Mouse (Mus musculus): ENCODE measurements at regions not wholly inside any gene's neighbourhood (a gene's known extent, or its start where the extent isn't known, plus 50 kb on each side); places are given as distances from the start of the nearest gene placed in this dataset.

- H3K9me3 ChIP-seq (replicated peaks; ENCODE audit: control insufficient read depth, low read length, poor library complexity, severe bottlenecking): peaks cover 5% of the 10 kb centered on the region
- H3K27me3 ChIP-seq (ENCODE audit: control insufficient read depth, insufficient read depth, low read depth, low read length): no peaks in the 10 kb centered on the region
- 89% methylated on average over 2 of the region's 2 CpGs for WGBS
- H3K27ac ChIP-seq (ENCODE audit: low read length): no peak overlapping the region
- H3K36me3 ChIP-seq (ENCODE audit: control insufficient read depth, insufficient read depth, low read length): no peaks in the 10 kb centered on the region
- no peak overlapping the region for H3K4me3 ChIP-seq (ENCODE audit: low read depth, low read length)
- no peak for ATAC-seq
- no peaks in the 10 kb centered on the region for H3K4me1 ChIP-seq (ENCODE audit: control insufficient read depth, insufficient read depth, low read length)
- H3K4me2 ChIP-seq (ENCODE audit: low read length): no peak overlapping the region
- no peak overlapping the region for H3K9ac ChIP-seq (ENCODE audit: low read depth, low read length)
These were observed 2167.1 kb downstream of the 4930444P10Rik start for GRCm38 (mm10) chr1:13925994-13926393.

- no peak overlapping the region for H3K4me2 ChIP-seq (ENCODE audit: low read length)
- H3K4me3 ChIP-seq (ENCODE audit: low read depth, low read length): no peak overlapping the region
- no peaks in the 10 kb centered on the region for H3K4me1 ChIP-seq (ENCODE audit: control insufficient read depth, insufficient read depth, low read length)
- WGBS: 88% methylated on average over 5 of the region's 5 CpGs
- no peak overlapping the region for H3K27ac ChIP-seq (ENCODE audit: low read length)
- ATAC-seq: no peak
- H3K36me3 ChIP-seq (ENCODE audit: control insufficient read depth, insufficient read depth, low read length): no peaks in the 10 kb centered on the region
- H3K27me3 ChIP-seq (ENCODE audit: control insufficient read depth, insufficient read depth, low read depth, low read length): no peaks in the 10 kb centered on the region
- H3K9ac ChIP-seq (ENCODE audit: low read depth, low read length): no peak overlapping the region
- no peaks in the 10 kb centered on the region for H3K9me3 ChIP-seq (replicated peaks; ENCODE audit: control insufficient read depth, low read length, poor library complexity, severe bottlenecking)
These were observed 2177.9 kb downstream of the 4930444P10Rik start for GRCm38 (mm10) chr1:13915216-13915615.

- no peak overlapping the region for H3K9ac ChIP-seq (ENCODE audit: low read depth, low read length)
- WGBS: 92% methylated on average over 2 of the region's 2 CpGs
- no peaks in the 10 kb centered on the region for H3K36me3 ChIP-seq (ENCODE audit: control insufficient read depth, insufficient read depth, low read length)
- H3K4me2 ChIP-seq (ENCODE audit: low read length): no peak overlapping the region
- no peaks in the 10 kb centered on the region for H3K9me3 ChIP-seq (replicated peaks; ENCODE audit: control insufficient read depth, low read length, poor library complexity, severe bottlenecking)
- H3K4me1 ChIP-seq (ENCODE audit: control insufficient read depth, insufficient read depth, low read length): no peaks in the 10 kb centered on the region
- no peak for ATAC-seq
- no peak overlapping the region for H3K4me3 ChIP-seq (ENCODE audit: low read depth, low read length)
- no peak overlapping the region for H3K27ac ChIP-seq (ENCODE audit: low read length)
- no peaks in the 10 kb centered on the region for H3K27me3 ChIP-seq (ENCODE audit: control insufficient read depth, insufficient read depth, low read depth, low read length)
These were observed 2214.0 kb downstream of the 4930444P10Rik start for GRCm38 (mm10) chr1:13879126-13879525.

- no peak overlapping the region for H3K4me3 ChIP-seq (ENCODE audit: low read depth, low read length)
- no peak overlapping the region for H3K27ac ChIP-seq (ENCODE audit: low read length)
- no peaks in the 10 kb centered on the region for H3K36me3 ChIP-seq (ENCODE audit: control insufficient read depth, insufficient read depth, low read length)
- H3K4me1 ChIP-seq (ENCODE audit: control insufficient read depth, insufficient read depth, low read length): no peaks in the 10 kb centered on the region
- H3K9ac ChIP-seq (ENCODE audit: low read depth, low read length): no peak overlapping the region
- H3K9me3 ChIP-seq (replicated peaks; ENCODE audit: control insufficient read depth, low read length, poor library complexity, severe bottlenecking): no peaks in the 10 kb centered on the region
- H3K27me3 ChIP-seq (ENCODE audit: control insufficient read depth, insufficient read depth, low read depth, low read length): no peaks in the 10 kb centered on the region
- no peak overlapping the region for H3K4me2 ChIP-seq (ENCODE audit: low read length)
- ATAC-seq: no peak
These were observed 2219.2 kb downstream of the 4930444P10Rik start for GRCm38 (mm10) chr1:13873925-13874324.

- Histone ChIP-seq H3K9me3 (replicated peaks; ENCODE audit: control insufficient read depth, low read length, poor library complexity, severe bottlenecking) (no peaks in the 10 kb centered on the region), H3K27me3 (ENCODE audit: control insufficient read depth, insufficient read depth, low read depth, low read length) (no peaks in the 10 kb centered on the region)
- no peak for ATAC-seq
These were observed 2220.6 kb downstream of the 4930444P10Rik start for GRCm38 (mm10) chr1:13872536-13872935.

GRCm38 (mm10) chr1:13870631-13871286 lies 2222.4 kb downstream of the 4930444P10Rik start:
- no peaks in the 10 kb centered on the region for H3K27me3 ChIP-seq (ENCODE audit: control insufficient read depth, insufficient read depth, low read depth, low read length)
- no peak overlapping the region for H3K27ac ChIP-seq (ENCODE audit: low read length)
- H3K4me2 ChIP-seq (ENCODE audit: low read length): no peak overlapping the region
- peak; percentile 85 for ATAC-seq
- no peaks in the 10 kb centered on the region for H3K4me1 ChIP-seq (ENCODE audit: control insufficient read depth, insufficient read depth, low read length)
- no peaks in the 10 kb centered on the region for H3K36me3 ChIP-seq (ENCODE audit: control insufficient read depth, insufficient read depth, low read length)
- 68% methylated on average over 3 of the region's 3 CpGs for WGBS
- no peak overlapping the region for H3K4me3 ChIP-seq (ENCODE audit: low read depth, low read length)
- H3K9me3 ChIP-seq (replicated peaks; ENCODE audit: control insufficient read depth, low read length, poor library complexity, severe bottlenecking): no peaks in the 10 kb centered on the region
- no peak overlapping the region for H3K9ac ChIP-seq (ENCODE audit: low read depth, low read length)

More at GRCm38 (mm10) chr1:13872536-13872935, 2220.6 kb downstream of the 4930444P10Rik start:
- no peaks in the 10 kb centered on the region for H3K4me1 ChIP-seq (ENCODE audit: control insufficient read depth, insufficient read depth, low read length)
- no peaks in the 10 kb centered on the region for H3K36me3 ChIP-seq (ENCODE audit: control insufficient read depth, insufficient read depth, low read length)
- no peak overlapping the region for H3K4me3 ChIP-seq (ENCODE audit: low read depth, low read length)
- H3K27ac ChIP-seq (ENCODE audit: low read length): no peak overlapping the region
- no peak overlapping the region for H3K9ac ChIP-seq (ENCODE audit: low read depth, low read length)
- H3K4me2 ChIP-seq (ENCODE audit: low read length): no peak overlapping the region

GRCm38 (mm10) chr1:13865713-13866112 lies 2227.4 kb downstream of the 4930444P10Rik start:
- no peak overlapping the region for H3K4me3 ChIP-seq (ENCODE audit: low read depth, low read length)
- no peaks in the 10 kb centered on the region for H3K36me3 ChIP-seq (ENCODE audit: control insufficient read depth, insufficient read depth, low read length)
- H3K27me3 ChIP-seq (ENCODE audit: control insufficient read depth, insufficient read depth, low read depth, low read length): 0 out of 2 replicates have a peak, but pooled peaks cover 2% of the 10 kb centered on the region
- no peak for ATAC-seq
- no peaks in the 10 kb centered on the region for H3K4me1 ChIP-seq (ENCODE audit: control insufficient read depth, insufficient read depth, low read length)
- no peak overlapping the region for H3K27ac ChIP-seq (ENCODE audit: low read length)
- H3K4me2 ChIP-seq (ENCODE audit: low read length): no peak overlapping the region
- H3K9me3 ChIP-seq (replicated peaks; ENCODE audit: control insufficient read depth, low read length, poor library complexity, severe bottlenecking): no peaks in the 10 kb centered on the region
- no peak overlapping the region for H3K9ac ChIP-seq (ENCODE audit: low read depth, low read length)

GRCm38 (mm10) chr1:13863712-13864111 lies 2229.4 kb downstream of the 4930444P10Rik start:
- H3K9me3 ChIP-seq (replicated peaks; ENCODE audit: control insufficient read depth, low read length, poor library complexity, severe bottlenecking): no peaks in the 10 kb centered on the region
- 30% methylated on average over 1 of the region's 1 CpGs for WGBS
- H3K9ac ChIP-seq (ENCODE audit: low read depth, low read length): no peak overlapping the region
- no peak for ATAC-seq
- no peak overlapping the region for H3K27ac ChIP-seq (ENCODE audit: low read length)
- 0 out of 2 replicates have a peak, but pooled peaks cover 5% of the 10 kb centered on the region for H3K27me3 ChIP-seq (ENCODE audit: control insufficient read depth, insufficient read depth, low read depth, low read length)
- H3K4me1 ChIP-seq (ENCODE audit: control insufficient read depth, insufficient read depth, low read length): no peaks in the 10 kb centered on the region
- H3K4me3 ChIP-seq (ENCODE audit: low read depth, low read length): no peak overlapping the region
- no peak overlapping the region for H3K4me2 ChIP-seq (ENCODE audit: low read length)
- no peaks in the 10 kb centered on the region for H3K36me3 ChIP-seq (ENCODE audit: control insufficient read depth, insufficient read depth, low read length)

- Histone ChIP-seq H3K27me3 (ENCODE audit: control insufficient read depth, insufficient read depth, low read depth, low read length) (peaks cover 8% of the 10 kb centered on the region; the same call in 1 of the 2 replicates), H3K4me3 (ENCODE audit: low read depth, low read length) (no peak overlapping the region), H3K4me2 (ENCODE audit: low read length) (no peak overlapping the region), H3K9ac (ENCODE audit: low read depth, low read length) (no peak overlapping the region), H3K4me1 (ENCODE audit: control insufficient read depth, insufficient read depth, low read length) (no peaks in the 10 kb centered on the region), H3K36me3 (ENCODE audit: control insufficient read depth, insufficient read depth, low read length) (no peaks in the 10 kb centered on the region), H3K9me3 (replicated peaks; ENCODE audit: control insufficient read depth, low read length, poor library complexity, severe bottlenecking) (no peaks in the 10 kb centered on the region), H3K27ac (ENCODE audit: low read length) (no peak overlapping the region)
- WGBS: 14% methylated on average over 5 of the region's 5 CpGs
- ATAC-seq: 0 out of 2 replicates have a peak, but pooled peaks have one; percentile 48
These were observed 2232.0 kb downstream of the 4930444P10Rik start for GRCm38 (mm10) chr1:13861070-13861511.

All from midbrain, embryonic 16.5 days (tissue).